Mouse (Mus musculus) myocyte (in vitro differentiated cells): ENCODE results near the gene Epc2. TPM values are rescaled to one million over a fixed set of nuclear protein-coding genes. Genes with fewer than 3 reads are reported as not detected.
A peak's percentile ranks its signal among the peaks of the same experiment; 100 is the strongest.

ENCODE experiments used
- H3K27me3 ChIP-seq: one replicate; pipeline ENCODE4 v1.6.1; 2011; ENCODE audit not compliant: control insufficient read depth, insufficient read depth, insufficient read length
- H3K36me3 ChIP-seq: one replicate; pipeline ENCODE4 v1.6.1; 2011; ENCODE audit not compliant: control insufficient read depth, insufficient read depth
- H3K4me2 ChIP-seq: one replicate; pipeline ENCODE4 v1.6.1; 2011; ENCODE audit warnings: low read depth, control low read depth
- H3K4me3 ChIP-seq: one replicate; pipeline ENCODE4 v1.5.1; 2011; ENCODE audit warnings: mild to moderate bottlenecking, control low read depth, moderate library complexity
- H3K79me2 ChIP-seq: one replicate; pipeline ENCODE4 v1.6.1; 2011; ENCODE audit not compliant: control insufficient read depth, insufficient read depth
- H3ac ChIP-seq: one replicate; pipeline ENCODE4 v1.6.1; 2011; ENCODE audit not compliant: control insufficient read depth, insufficient read length
- CEBPB ChIP-seq: IDR thresholded peaks from 2 replicates; pipeline ENCODE4 v1.6.1; 2011; ENCODE audit warnings: mild to moderate bottlenecking, moderate library complexity; ENCODE audit not compliant: poor library complexity, insufficient read depth, severe bottlenecking
- E2F4 ChIP-seq: IDR thresholded peaks from one replicate; pipeline ENCODE4 v1.6.1; 2011; ENCODE audit warnings: mild to moderate bottlenecking, control low read depth, moderate library complexity; ENCODE audit not compliant: insufficient read depth
- MAX ChIP-seq: IDR thresholded peaks from one replicate; pipeline ENCODE4 v1.6.1; 2011; ENCODE audit warnings: low read depth, mild to moderate bottlenecking, control low read depth
- MYOD1 ChIP-seq, 3 experiments: IDR thresholded peaks; one replicate each; pipeline ENCODE4 v1.6.1; 2011; ENCODE audit warnings: control low read depth in 2 of 3, low read depth in 2 of 3, mild to moderate bottlenecking in 2 of 3, moderate library complexity in 1 of 3; ENCODE audit not compliant: insufficient read length in 2 of 3, control insufficient read depth in 1 of 3
- MYOG ChIP-seq, 3 experiments: IDR thresholded peaks; one replicate each; pipeline ENCODE4 v1.6.1; 2011; ENCODE audit warnings: control low read depth in 2 of 3, low read depth in 2 of 3, mild to moderate bottlenecking in 2 of 3; ENCODE audit not compliant: insufficient read length in 2 of 3, control insufficient read depth in 1 of 3, insufficient read depth in 1 of 3
- POLR2A ChIP-seq: IDR thresholded peaks from one replicate; pipeline ENCODE4 v1.6.1; 2011; ENCODE audit warnings: low read depth, mild to moderate bottlenecking, control low read depth, moderate library complexity; ENCODE audit not compliant: insufficient read length
- POLR2AphosphoS2 ChIP-seq: IDR thresholded peaks from one replicate; pipeline ENCODE4 v1.6.1; 2011; ENCODE audit warnings: low read depth, control low read depth; ENCODE audit not compliant: insufficient read length
- REST ChIP-seq: IDR thresholded peaks from one replicate; pipeline ENCODE4 v1.6.1; 2011; ENCODE audit warnings: mild to moderate bottlenecking, control low read depth, moderate library complexity; ENCODE audit not compliant: insufficient read depth, insufficient read length
- SRF ChIP-seq: IDR thresholded peaks from one replicate; pipeline ENCODE4 v1.6.1; 2011; ENCODE audit warnings: low read depth; ENCODE audit not compliant: control insufficient read depth, insufficient read length
- TCF12 ChIP-seq: IDR thresholded peaks from one replicate; pipeline ENCODE4 v1.6.1; 2011; ENCODE audit warnings: mild to moderate bottlenecking, control low read depth; ENCODE audit not compliant: poor library complexity, insufficient read depth, severe bottlenecking
- TCF3 ChIP-seq: IDR thresholded peaks from one replicate; pipeline ENCODE4 v1.6.1; 2011; ENCODE audit warnings: low read depth, control low read depth; ENCODE audit not compliant: insufficient read length
- USF1 ChIP-seq: IDR thresholded peaks from one replicate; pipeline ENCODE4 v1.6.1; 2011; ENCODE audit warnings: low read depth, mild to moderate bottlenecking, control low read depth, moderate library complexity
- polyA plus RNA-seq: library from polyadenylated mRNA; unstranded; fragments of >200 nt; fragmentation: generic; extraction: Trizol; gene quantifications from one replicate; pipeline ENCODE4 v1.2.1, GENCODE M21; 2012; ENCODE audit warnings: missing spikeins

Gene Epc2
- polyA plus RNA-seq, 1 experiment = 4.5 TPM

DNA sequence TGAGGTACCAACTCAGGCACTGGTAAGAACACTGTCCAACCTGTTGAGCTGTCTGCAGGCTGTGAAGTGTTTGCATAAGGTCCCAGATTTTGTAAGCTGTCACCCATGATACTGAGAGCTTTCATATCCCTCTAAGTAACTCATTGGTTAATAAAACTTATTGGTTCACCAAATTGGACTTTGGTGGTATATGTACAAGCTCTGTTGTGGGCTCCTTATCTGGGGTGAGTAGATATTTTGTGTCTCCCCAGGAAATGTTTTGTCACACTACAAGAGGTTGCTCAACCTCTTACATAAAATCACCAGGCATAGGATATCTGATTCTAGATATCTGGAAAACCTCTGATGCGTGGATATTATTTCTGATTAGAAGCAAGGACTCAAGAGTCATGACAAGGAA is 20.3 kb upstream of the Epc2 start:
- Histone ChIP-seq H3K27me3 (no peaks in the 10 kb centered on the region), H3K36me3 (no peaks in the 10 kb centered on the region), H3K4me3 (no peak overlapping the region), H3K4me2 (no peak overlapping the region), H3K79me2 (no peaks in the 10 kb centered on the region), H3ac (no peak overlapping the region)
- no peak for TF ChIP-seq POLR2AphosphoS2
- no peak for TF ChIP-seq REST
- TF ChIP-seq MYOD1 (IDR thresholded peaks at IDR 0.05; ENCODE audit: control insufficient read depth in 1 of 3, insufficient read length in 2 of 3, low read depth in 2 of 3) = no peak
- no peak for TF ChIP-seq TCF3
- TF ChIP-seq MYOG (IDR thresholded peaks at IDR 0.05; ENCODE audit: control insufficient read depth in 1 of 3, insufficient read depth in 1 of 3, insufficient read length in 2 of 3, low read depth in 2 of 3) = no peak
- TF ChIP-seq POLR2A = no peak
- no peak for TF ChIP-seq MAX
- TF ChIP-seq CEBPB = no peak
- no peak for TF ChIP-seq TCF12
- no peak for TF ChIP-seq USF1
- TF ChIP-seq SRF = no peak
- TF ChIP-seq E2F4 = no peak

DNA sequence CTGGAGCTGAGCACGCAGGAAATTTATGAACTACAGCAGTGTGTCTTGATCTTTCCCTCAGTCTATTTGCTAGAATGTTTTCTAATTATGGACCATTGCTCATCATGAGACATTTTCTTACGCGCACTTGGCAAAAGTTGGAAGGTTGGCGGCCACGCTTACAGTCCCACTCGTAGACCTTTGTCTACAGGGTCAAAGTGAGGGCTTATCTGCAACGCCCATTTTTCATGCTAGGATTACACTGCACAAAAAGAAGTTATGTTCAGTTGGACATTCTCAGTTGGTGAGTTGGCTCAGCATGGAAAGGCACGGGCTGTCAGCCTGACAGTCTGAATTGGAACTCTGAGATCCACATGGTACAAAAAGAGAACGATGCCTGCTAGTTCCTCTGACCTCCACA is 18.1 kb upstream of the Epc2 start:
- H3K4me3 ChIP-seq = no peak overlapping the region
- no peaks in the 10 kb centered on the region for H3K27me3 ChIP-seq
- H3ac ChIP-seq = no peak overlapping the region
- TF ChIP-seq E2F4 = no peak
- TF ChIP-seq MYOG (IDR thresholded peaks at IDR 0.05; ENCODE audit: control insufficient read depth in 1 of 3, insufficient read depth in 1 of 3, insufficient read length in 2 of 3, low read depth in 2 of 3) = no peak
- TF ChIP-seq USF1 = no peak
- no peak for TF ChIP-seq CEBPB
- no peak for TF ChIP-seq MAX
- TF ChIP-seq POLR2AphosphoS2 = no peak
- TF ChIP-seq TCF3 = no peak
- no peak for TF ChIP-seq POLR2A
- no peak for TF ChIP-seq REST
- TF ChIP-seq SRF = no peak
- no peak for TF ChIP-seq TCF12
- TF ChIP-seq MYOD1 (IDR thresholded peaks at IDR 0.05; ENCODE audit: control insufficient read depth in 1 of 3, insufficient read length in 2 of 3, low read depth in 2 of 3) = no peak
- no peaks in the 10 kb centered on the region for H3K36me3 ChIP-seq
- no peak overlapping the region for H3K4me2 ChIP-seq
- no peaks in the 10 kb centered on the region for H3K79me2 ChIP-seq

DNA sequence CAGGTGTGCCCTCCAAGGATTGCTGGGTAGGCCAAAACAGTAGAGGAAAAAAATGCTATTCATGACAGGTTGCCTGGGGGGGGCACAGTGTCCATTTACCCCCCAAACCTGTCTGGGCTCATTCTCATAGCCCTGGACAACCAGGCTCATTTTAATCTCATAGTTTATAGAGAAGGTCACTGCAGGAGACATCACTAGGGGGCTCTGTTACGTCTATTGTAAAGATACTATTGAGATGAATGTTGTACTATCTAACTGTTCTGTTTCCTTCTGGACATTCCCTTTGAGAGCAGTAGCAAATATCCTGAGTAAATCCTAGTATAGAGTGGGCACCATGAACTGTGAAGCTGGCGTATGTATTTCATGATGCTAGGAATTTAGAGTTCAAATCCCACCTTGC is 5.0 kb upstream of the Epc2 start:
- TF ChIP-seq MAX (no peak), TCF3 (no peak), POLR2AphosphoS2 (no peak), TCF12 (no peak), MYOG (IDR thresholded peaks at IDR 0.05; ENCODE audit: control insufficient read depth in 1 of 3, insufficient read depth in 1 of 3, insufficient read length in 2 of 3, low read depth in 2 of 3) (no peak), REST (no peak), SRF (no peak), POLR2A (no peak), USF1 (no peak), MYOD1 (IDR thresholded peaks at IDR 0.05; ENCODE audit: control insufficient read depth in 1 of 3, insufficient read length in 2 of 3, low read depth in 2 of 3) (no peak), E2F4 (no peak)
- Histone ChIP-seq H3ac (no peak overlapping the region), H3K79me2 (no peaks in the 10 kb centered on the region), H3K4me3 (no peak overlapping the region), H3K4me2 (no peak overlapping the region), H3K27me3 (no peaks in the 10 kb centered on the region), H3K36me3 (no peaks in the 10 kb centered on the region)

DNA sequence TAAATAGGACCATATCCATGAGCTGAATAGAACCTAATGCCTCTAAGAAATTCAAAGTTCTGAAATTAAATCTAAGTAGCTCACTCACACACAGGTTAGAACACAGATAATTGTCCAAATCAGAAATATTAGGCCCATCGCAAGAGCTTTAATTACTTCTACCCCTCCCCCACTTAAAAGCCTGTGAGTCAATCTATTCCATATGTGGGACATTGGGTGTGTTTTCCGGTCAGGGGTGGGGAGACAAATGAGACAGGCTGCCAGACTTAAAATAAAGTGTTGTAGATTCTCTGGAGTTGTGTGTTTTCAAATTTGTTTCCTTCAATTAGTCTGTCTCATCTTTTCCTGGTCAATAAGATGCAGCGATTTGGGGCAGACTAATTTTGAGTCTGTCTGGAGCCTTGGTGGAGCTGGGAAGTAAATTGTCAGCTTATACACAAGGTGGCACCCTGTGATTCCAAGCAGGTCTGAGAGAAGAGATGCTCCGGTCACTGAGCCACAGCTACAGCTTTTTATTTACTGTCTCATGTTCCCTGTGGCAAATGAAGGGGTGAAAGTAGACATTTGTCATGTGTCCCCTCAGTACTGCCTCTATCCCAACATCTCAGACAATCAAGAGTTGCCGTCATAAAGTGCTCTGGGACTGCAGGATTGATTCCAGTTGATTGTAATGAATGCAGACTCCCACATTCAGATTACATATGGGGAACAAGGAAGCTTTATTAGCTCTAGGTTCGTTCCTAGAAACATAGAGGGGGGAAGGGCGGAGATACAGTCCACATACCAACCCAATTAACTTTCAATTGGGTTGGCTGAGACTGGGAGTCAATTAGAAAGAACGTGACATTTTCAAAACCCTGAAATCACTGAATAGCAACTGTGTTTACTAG is 3.5 kb upstream of the Epc2 start:
- no peak for TF ChIP-seq TCF3
- TF ChIP-seq E2F4 = no peak
- TF ChIP-seq CEBPB = no peak
- no peak for TF ChIP-seq MYOG (IDR thresholded peaks at IDR 0.05; ENCODE audit: control insufficient read depth in 1 of 3, insufficient read depth in 1 of 3, insufficient read length in 2 of 3, low read depth in 2 of 3)
- TF ChIP-seq SRF = no peak
- TF ChIP-seq USF1 = no peak
- Histone ChIP-seq H3K36me3 (no peaks in the 10 kb centered on the region), H3K79me2 (peaks cover 8% of the 10 kb centered on the region), H3K4me3 (no peak overlapping the region), H3ac (no peak overlapping the region), H3K4me2 (no peak overlapping the region), H3K27me3 (no peaks in the 10 kb centered on the region)

DNA sequence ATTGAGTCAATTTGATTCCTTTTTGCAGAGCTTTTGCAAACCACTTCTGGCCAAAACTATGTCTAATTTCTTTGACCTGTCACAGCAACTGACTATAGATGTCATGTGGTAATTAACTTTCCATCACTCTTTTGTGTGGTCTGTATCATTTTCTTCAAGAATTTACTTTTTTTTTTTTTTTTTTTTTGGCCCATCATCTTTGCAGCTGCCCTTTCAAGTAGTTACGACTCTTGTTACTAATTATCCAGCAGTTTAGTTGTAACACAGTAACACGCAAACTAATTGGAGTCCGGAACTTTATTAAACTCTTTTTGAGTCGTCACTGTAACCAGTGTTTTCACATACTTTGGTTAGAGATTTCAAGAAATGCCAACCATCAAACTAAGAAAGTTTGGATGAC is 819 bp upstream of the Epc2 start:
- Histone ChIP-seq H3K27me3 (no peaks in the 10 kb centered on the region), H3ac (peak overlapping the region; percentile 85), H3K4me3 (peak overlapping the region; percentile 92), H3K4me2 (peak overlapping the region; percentile 85), H3K36me3 (no peaks in the 10 kb centered on the region), H3K79me2 (peaks cover 34% of the 10 kb centered on the region)
- TF ChIP-seq TCF12 (no peak), MYOD1 (IDR thresholded peaks at IDR 0.05; ENCODE audit: control insufficient read depth in 1 of 3, insufficient read length in 2 of 3, low read depth in 2 of 3) (no peak), REST (no peak), MAX (no peak), E2F4 (no peak), POLR2A (no peak), CEBPB (no peak), TCF3 (no peak), MYOG (IDR thresholded peaks at IDR 0.05; ENCODE audit: control insufficient read depth in 1 of 3, insufficient read depth in 1 of 3, insufficient read length in 2 of 3, low read depth in 2 of 3) (no peak), USF1 (no peak), SRF (no peak), POLR2AphosphoS2 (no peak)
